Mouse (Mus musculus): ENCODE results near the gene Cul1. TPM values are rescaled to one million over a fixed set of nuclear protein-coding genes. Genes with fewer than 3 reads are reported as not detected.

The Cul1 gene
- polyA plus RNA-seq, 1 experiment from 2014 or later, result 140 TPM

GRCm38 (mm10) chr6:47453522-47454130 is 428 bp downstream of the Cul1 start:
- Histone ChIP-seq H3K9ac (peak overlapping the region; percentile 87), H3K27ac (peak overlapping the region; percentile 99), H3K4me3 (peak overlapping the region; percentile 68), H3K4me2 (peak overlapping the region; percentile 71), H3K27me3 (no peaks in the 10 kb centered on the region), H3K36me3 (no peaks in the 10 kb centered on the region), H3K4me1 (peaks cover 26% of the 10 kb centered on the region; the same call in 1 of the 2 replicates), H3K9me3 (no peaks in the 10 kb centered on the region)
- peak; percentile 78 for ATAC-seq (ENCODE audit: borderline replicate concordance, extremely low read depth, low FRiP score, low TSS enrichment)
- WGBS, result under 1% methylated on average over 42 of the region's 42 CpGs

- 2% methylated on average over 46 of the region's 72 CpGs for WGBS
Measured at GRCm38 (mm10) chr6:47454131-47454574, 955 bp downstream of the Cul1 start.

GRCm38 (mm10) chr6:47454575-47455571 is 1.7 kb downstream of the Cul1 start:
- peak overlapping the region; percentile 68 for H3K4me3 ChIP-seq
- H3K9ac ChIP-seq, result peak overlapping the region; percentile 87
- peak overlapping the region; percentile 71 for H3K4me2 ChIP-seq
- H3K27ac ChIP-seq, result peak overlapping the region; percentile 99
- WGBS, result under 1% methylated on average over 64 of the region's 79 CpGs
- peaks cover 26% of the 10 kb centered on the region; the same call in 1 of the 2 replicates for H3K4me1 ChIP-seq
- H3K27me3 ChIP-seq, result no peaks in the 10 kb centered on the region
- H3K9me3 ChIP-seq, result no peaks in the 10 kb centered on the region
- ATAC-seq (ENCODE audit: borderline replicate concordance, extremely low read depth, low FRiP score, low TSS enrichment), result peak; percentile 76
- no peaks in the 10 kb centered on the region for H3K36me3 ChIP-seq

More at GRCm38 (mm10) chr6:47454131-47454574, 955 bp downstream of the Cul1 start:
- Histone ChIP-seq H3K4me2 (peak overlapping the region; percentile 71), H3K27ac (peak overlapping the region; percentile 99), H3K27me3 (no peaks in the 10 kb centered on the region), H3K9ac (peak overlapping the region; percentile 87), H3K4me3 (peak overlapping the region; percentile 68), H3K4me1 (peaks cover 26% of the 10 kb centered on the region; the same call in 1 of the 2 replicates), H3K9me3 (no peaks in the 10 kb centered on the region), H3K36me3 (no peaks in the 10 kb centered on the region)
- ATAC-seq (ENCODE audit: borderline replicate concordance, extremely low read depth, low FRiP score, low TSS enrichment), result peak; percentile 92

GRCm38 (mm10) chr6:47455843-47456242 is 2.6 kb downstream of the Cul1 start:
- H3K27ac ChIP-seq, result no peak overlapping the region
- H3K27me3 ChIP-seq, result no peaks in the 10 kb centered on the region
- H3K4me2 ChIP-seq, result peak overlapping the region; percentile 71
- H3K36me3 ChIP-seq, result no peaks in the 10 kb centered on the region
- peak overlapping the region; percentile 68 for H3K4me3 ChIP-seq
- WGBS, result 72% methylated on average over 1 of the region's 1 CpGs
- ATAC-seq (ENCODE audit: borderline replicate concordance, extremely low read depth, low FRiP score, low TSS enrichment), result no peak
- H3K9me3 ChIP-seq, result no peaks in the 10 kb centered on the region
- no peak overlapping the region for H3K9ac ChIP-seq
- H3K4me1 ChIP-seq, result peaks cover 26% of the 10 kb centered on the region; the same call in 1 of the 2 replicates

- Histone ChIP-seq H3K36me3 (no peaks in the 10 kb centered on the region), H3K9me3 (no peaks in the 10 kb centered on the region), H3K4me2 (no peak overlapping the region), H3K4me1 (peaks cover 26% of the 10 kb centered on the region; the same call in 1 of the 2 replicates), H3K27me3 (no peaks in the 10 kb centered on the region), H3K4me3 (no peak overlapping the region), H3K9ac (no peak overlapping the region), H3K27ac (no peak overlapping the region)
- 57% methylated on average over 2 of the region's 2 CpGs for WGBS
- no peak for ATAC-seq (ENCODE audit: borderline replicate concordance, extremely low read depth, low FRiP score, low TSS enrichment)
Measured at GRCm38 (mm10) chr6:47456853-47457252, 3.7 kb downstream of the Cul1 start.

- 32% methylated on average over 2 of the region's 2 CpGs for WGBS
- Histone ChIP-seq H3K9me3 (peaks cover 4% of the 10 kb centered on the region; the same call in 1 of the 2 replicates), H3K4me1 (no peaks in the 10 kb centered on the region), H3K4me2 (no peak overlapping the region), H3K27me3 (no peaks in the 10 kb centered on the region), H3K4me3 (no peak overlapping the region), H3K27ac (no peak overlapping the region), H3K36me3 (peaks cover 3% of the 10 kb centered on the region; the same call in 1 of the 2 replicates), H3K9ac (no peak overlapping the region)
- no peak for ATAC-seq (ENCODE audit: borderline replicate concordance, extremely low read depth, low FRiP score, low TSS enrichment)
Measured at GRCm38 (mm10) chr6:47465400-47465799, 12.2 kb downstream of the Cul1 start.

- Histone ChIP-seq H3K27ac (no peak overlapping the region), H3K4me1 (no peaks in the 10 kb centered on the region), H3K4me2 (no peak overlapping the region), H3K9me3 (peaks cover 4% of the 10 kb centered on the region; the same call in 1 of the 2 replicates), H3K9ac (no peak overlapping the region), H3K4me3 (no peak overlapping the region), H3K27me3 (no peaks in the 10 kb centered on the region), H3K36me3 (peaks cover 3% of the 10 kb centered on the region; the same call in 1 of the 2 replicates)
- WGBS, result 78% methylated on average over 2 of the region's 2 CpGs
- no peak for ATAC-seq (ENCODE audit: borderline replicate concordance, extremely low read depth, low FRiP score, low TSS enrichment)
Measured at GRCm38 (mm10) chr6:47466488-47466887, 13.3 kb downstream of the Cul1 start.

GRCm38 (mm10) chr6:47467058-47467457 is 13.9 kb downstream of the Cul1 start:
- ATAC-seq (ENCODE audit: borderline replicate concordance, extremely low read depth, low FRiP score, low TSS enrichment), result no peak
- Histone ChIP-seq H3K4me1 (no peaks in the 10 kb centered on the region), H3K9me3 (peaks cover 4% of the 10 kb centered on the region; the same call in 1 of the 2 replicates), H3K9ac (no peak overlapping the region), H3K27ac (no peak overlapping the region), H3K27me3 (no peaks in the 10 kb centered on the region), H3K4me2 (no peak overlapping the region), H3K4me3 (no peak overlapping the region), H3K36me3 (peaks cover 3% of the 10 kb centered on the region; the same call in 1 of the 2 replicates)

- no peak overlapping the region for H3K4me3 ChIP-seq
- no peak overlapping the region for H3K4me2 ChIP-seq
- H3K27ac ChIP-seq, result no peak overlapping the region
- no peaks in the 10 kb centered on the region for H3K4me1 ChIP-seq
- H3K9ac ChIP-seq, result no peak overlapping the region
- peaks cover 3% of the 10 kb centered on the region; the same call in 1 of the 2 replicates for H3K36me3 ChIP-seq
- ATAC-seq (ENCODE audit: borderline replicate concordance, extremely low read depth, low FRiP score, low TSS enrichment), result no peak
- peaks cover 4% of the 10 kb centered on the region; the same call in 1 of the 2 replicates for H3K9me3 ChIP-seq
- no peaks in the 10 kb centered on the region for H3K27me3 ChIP-seq
Measured at GRCm38 (mm10) chr6:47469760-47470159, 16.6 kb downstream of the Cul1 start.

GRCm38 (mm10) chr6:47472444-47472843 is 19.2 kb downstream of the Cul1 start:
- no peak overlapping the region for H3K4me2 ChIP-seq
- no peak overlapping the region for H3K9ac ChIP-seq
- H3K27ac ChIP-seq, result no peak overlapping the region
- peaks cover 4% of the 10 kb centered on the region; the same call in 1 of the 2 replicates for H3K9me3 ChIP-seq
- ATAC-seq (ENCODE audit: borderline replicate concordance, extremely low read depth, low FRiP score, low TSS enrichment), result no peak
- H3K4me3 ChIP-seq, result no peak overlapping the region
- peaks cover 3% of the 10 kb centered on the region; the same call in 1 of the 2 replicates for H3K36me3 ChIP-seq
- H3K27me3 ChIP-seq, result no peaks in the 10 kb centered on the region
- no peaks in the 10 kb centered on the region for H3K4me1 ChIP-seq

GRCm38 (mm10) chr6:47482027-47482426 is 28.8 kb downstream of the Cul1 start:
- 88% methylated on average over 1 of the region's 1 CpGs for WGBS
- H3K4me2 ChIP-seq, result no peak overlapping the region
- no peak overlapping the region for H3K9ac ChIP-seq
- no peaks in the 10 kb centered on the region for H3K4me1 ChIP-seq
- peaks cover 11% of the 10 kb centered on the region for H3K36me3 ChIP-seq
- H3K27me3 ChIP-seq, result no peaks in the 10 kb centered on the region
- H3K4me3 ChIP-seq, result no peak overlapping the region
- H3K27ac ChIP-seq, result no peak overlapping the region
- no peak for ATAC-seq (ENCODE audit: borderline replicate concordance, extremely low read depth, low FRiP score, low TSS enrichment)
- no peaks in the 10 kb centered on the region for H3K9me3 ChIP-seq

All from lung, embryonic 15.5 days (tissue).